Mouse (Mus musculus) liver, embryonic 16.5 days (tissue): ENCODE data around the gene Cpsf4. TPM values are rescaled to one million over a fixed set of nuclear protein-coding genes. Genes with fewer than 3 reads are reported as not detected.
"Not testable (repeated sequence)": the region's sequence is repeated elsewhere in the genome, so short reads cannot be mapped to it uniquely, and the experiment has no call there.

Source experiments
- ATAC-seq: fragments of 200-750 bp; cut with Nextera tagmentation; 2 replicates; pipeline ENCODE4 v1.8.0; 2017; ENCODE audit warnings: low read depth, mild to moderate bottlenecking, moderate number of reproducible peaks, moderate library complexity
- H3K27ac ChIP-seq: fragments of 300-500 bp; sonication (generic); 2 replicates; pipeline ENCODE4 v1.5.1; 2014; ENCODE audit warnings: mild to moderate bottlenecking, low read length
- H3K27me3 ChIP-seq: fragments of 300-500 bp; sonication (generic); 2 replicates; pipeline ENCODE4 v1.6.1; 2014; ENCODE audit warnings: low read depth, low read length, mixed read lengths; ENCODE audit not compliant: control insufficient read depth, insufficient read depth
- H3K36me3 ChIP-seq: fragments of 300-500 bp; sonication (generic); 2 replicates; pipeline ENCODE4 v1.6.1; 2014; ENCODE audit warnings: mild to moderate bottlenecking; ENCODE audit not compliant: control insufficient read depth, insufficient read depth
- H3K4me1 ChIP-seq: fragments of 300-500 bp; sonication (generic); 2 replicates; pipeline ENCODE4 v1.6.1; 2014; ENCODE audit warnings: low read depth, low read length, mixed read lengths; ENCODE audit not compliant: control insufficient read depth
- H3K4me2 ChIP-seq: fragments of 300-500 bp; sonication (generic); 2 replicates; pipeline ENCODE4 v1.6.1; 2014; ENCODE audit warnings: low read depth, low read length, mixed read lengths
- H3K4me3 ChIP-seq: fragments of 300-500 bp; sonication (generic); 2 replicates; pipeline ENCODE4 v1.5.1; 2014; ENCODE audit warnings: low read depth, mild to moderate bottlenecking, low read length
- H3K9ac ChIP-seq: fragments of 300-500 bp; sonication (generic); 2 replicates; pipeline ENCODE4 v1.6.1; 2014; ENCODE audit warnings: low read depth, low read length
- H3K9me3 ChIP-seq: fragments of 300-500 bp; sonication (generic); replicated peaks from 2 replicates; pipeline ENCODE4 v1.6.1; 2016; ENCODE audit warnings: low read length; ENCODE audit not compliant: control insufficient read depth
- WGBS: fragments of 180-500 bp; shearing (Covaris S2); extraction: QIAGEN DNeasy Blood & Tissue Kit; methylation state at CpG from one replicate; pipeline ENCODE4 v1.1.7; 2014; ENCODE audit not compliant: insufficient replicate concordance; 5-methylcytosine and 5-hydroxymethylcytosine counted together
- polyA plus RNA-seq: library from polyadenylated mRNA; unstranded; fragments of >200 nt; fragmentation: Nextera tagmentation; extraction: Ambion mirVana; gene quantifications from 2 replicates; pipeline ENCODE4 v1.2.1, GENCODE M21; 2015

Gene Cpsf4
- polyA plus RNA-seq, 1 experiment from 2014 or later: 22.7 TPM

GRCm38 (mm10) chr5:145130191-145130590, 36.8 kb upstream of the Cpsf4 start:
- Histone ChIP-seq H3K4me3 (no peak overlapping the region), H3K9me3 (no peaks in the 10 kb centered on the region), H3K4me2 (no peak overlapping the region), H3K9ac (no peak overlapping the region), H3K27me3 (no peaks in the 10 kb centered on the region), H3K36me3 (peaks cover 69% of the 10 kb centered on the region), H3K27ac (0 out of 2 replicates have a peak overlapping the region, but pooled peaks have one; percentile 15), H3K4me1 (peaks cover 2% of the 10 kb centered on the region)
- peak; percentile 64 for ATAC-seq
- WGBS: 66% methylated on average over 11 of the region's 11 CpGs

GRCm38 (mm10) chr5:145130995-145131394, 36.0 kb upstream of the Cpsf4 start:
- Histone ChIP-seq H3K9me3 (no peaks in the 10 kb centered on the region), H3K36me3 (peaks cover 69% of the 10 kb centered on the region), H3K9ac (no peak overlapping the region), H3K4me1 (peaks cover 2% of the 10 kb centered on the region), H3K27me3 (no peaks in the 10 kb centered on the region), H3K4me3 (no peak overlapping the region), H3K27ac (no peak overlapping the region), H3K4me2 (no peak overlapping the region)
- no peak for ATAC-seq
- WGBS: 58% methylated on average over 3 of the region's 3 CpGs

- not testable (repeated sequence) for H3K9me3 ChIP-seq, H3K27ac ChIP-seq, H3K9ac ChIP-seq, H3K27me3 ChIP-seq, H3K4me3 ChIP-seq, ATAC-seq, H3K4me2 ChIP-seq
- Histone ChIP-seq H3K4me1 (peaks cover 11% of the 10 kb centered on the region), H3K36me3 (peaks cover 68% of the 10 kb centered on the region)
- WGBS: 74% methylated on average over 6 of the region's 6 CpGs
Measured at GRCm38 (mm10) chr5:145133275-145133674, 33.7 kb upstream of the Cpsf4 start.

GRCm38 (mm10) chr5:145138836-145139235, 28.2 kb upstream of the Cpsf4 start:
- H3K4me2 ChIP-seq: peak overlapping the region; percentile 83
- 0 out of 2 replicates have a peak overlapping the region, but pooled peaks have one; percentile 67 for H3K27ac ChIP-seq
- H3K9me3 ChIP-seq: no peaks in the 10 kb centered on the region
- no peak for ATAC-seq
- H3K4me3 ChIP-seq: peak overlapping the region; percentile 93
- 13% methylated on average over 6 of the region's 6 CpGs for WGBS
- H3K36me3 ChIP-seq: peaks cover 40% of the 10 kb centered on the region
- H3K4me1 ChIP-seq: peaks cover 22% of the 10 kb centered on the region
- no peaks in the 10 kb centered on the region for H3K27me3 ChIP-seq
- peak overlapping the region; percentile 90 for H3K9ac ChIP-seq

- peaks cover 39% of the 10 kb centered on the region for H3K36me3 ChIP-seq
- H3K4me1 ChIP-seq: peaks cover 22% of the 10 kb centered on the region
- H3K27ac ChIP-seq: peak within 1 kb of the TSS; percentile 94
- no peaks in the 10 kb centered on the region for H3K27me3 ChIP-seq
- no peaks in the 10 kb centered on the region for H3K9me3 ChIP-seq
- H3K4me3 ChIP-seq: peak within 1 kb of the TSS; percentile 93
- ATAC-seq: peak; percentile 92
- H3K4me2 ChIP-seq: peak within 1 kb of the TSS; percentile 83
- peak within 1 kb of the TSS; percentile 90 for H3K9ac ChIP-seq
- WGBS: under 1% methylated on average over 82 of the region's 84 CpGs
Measured at GRCm38 (mm10) chr5:145139571-145140519, 27.2 kb upstream of the Cpsf4 start, which contains the start of the genes Pdap1 and Bud31. Pdap1 (minus strand) TSS chr5:145140238. Bud31 (plus strand) TSS chr5:145140362.

GRCm38 (mm10) chr5:145140611-145141010, 26.4 kb upstream of the Cpsf4 start:
- peak; percentile 25 for ATAC-seq
- Histone ChIP-seq H3K9me3 (no peaks in the 10 kb centered on the region), H3K4me3 (peak overlapping the region; percentile 93), H3K4me2 (peak overlapping the region; percentile 83), H3K4me1 (peaks cover 22% of the 10 kb centered on the region), H3K27me3 (no peaks in the 10 kb centered on the region), H3K9ac (peak overlapping the region; percentile 90), H3K36me3 (peaks cover 41% of the 10 kb centered on the region), H3K27ac (peak overlapping the region; percentile 94)
- under 1% methylated on average over 18 of the region's 18 CpGs for WGBS

GRCm38 (mm10) chr5:145147748-145148147, 19.3 kb upstream of the Cpsf4 start:
- ATAC-seq: no peak
- H3K36me3 ChIP-seq: peaks cover 84% of the 10 kb centered on the region
- no peak overlapping the region for H3K4me3 ChIP-seq
- H3K9ac ChIP-seq: no peak overlapping the region
- H3K4me1 ChIP-seq: peaks cover 12% of the 10 kb centered on the region
- no peaks in the 10 kb centered on the region for H3K9me3 ChIP-seq
- no peak overlapping the region for H3K27ac ChIP-seq
- WGBS: 78% methylated on average over 5 of the region's 5 CpGs
- no peaks in the 10 kb centered on the region for H3K27me3 ChIP-seq
- no peak overlapping the region for H3K4me2 ChIP-seq

GRCm38 (mm10) chr5:145149294-145149693, 17.7 kb upstream of the Cpsf4 start:
- no peak overlapping the region for H3K4me2 ChIP-seq
- peaks cover 19% of the 10 kb centered on the region for H3K4me1 ChIP-seq
- H3K9ac ChIP-seq: no peak overlapping the region
- peaks cover 70% of the 10 kb centered on the region for H3K36me3 ChIP-seq
- H3K27ac ChIP-seq: 0 out of 2 replicates have a peak overlapping the region, but pooled peaks have one; percentile 31
- no peak overlapping the region for H3K4me3 ChIP-seq
- 40% methylated on average over 6 of the region's 6 CpGs for WGBS
- no peaks in the 10 kb centered on the region for H3K27me3 ChIP-seq
- no peaks in the 10 kb centered on the region for H3K9me3 ChIP-seq
- peak; percentile 33; the same call in 1 of the 2 replicates for ATAC-seq

- WGBS: 40% methylated on average over 5 of the region's 5 CpGs
- Histone ChIP-seq H3K36me3 (peaks cover 53% of the 10 kb centered on the region), H3K4me1 (peaks cover 19% of the 10 kb centered on the region), H3K27me3 (no peaks in the 10 kb centered on the region), H3K9ac (no peak overlapping the region), H3K4me3 (no peak overlapping the region), H3K27ac (0 out of 2 replicates have a peak overlapping the region, but pooled peaks have one; percentile 48), H3K4me2 (no peak overlapping the region), H3K9me3 (no peaks in the 10 kb centered on the region)
- ATAC-seq: peak; percentile 41; the same call in 1 of the 2 replicates
Measured at GRCm38 (mm10) chr5:145152690-145153089, 14.3 kb upstream of the Cpsf4 start.
